Mouse (Mus musculus): ENCODE results near the gene Pnliprp2. TPM values are rescaled to one million over a fixed set of nuclear protein-coding genes. Genes with fewer than 3 reads are reported as not detected.

The Pnliprp2 gene
- polyA plus RNA-seq, 1 experiment from 2014 or later: 5.2 TPM

DNA sequence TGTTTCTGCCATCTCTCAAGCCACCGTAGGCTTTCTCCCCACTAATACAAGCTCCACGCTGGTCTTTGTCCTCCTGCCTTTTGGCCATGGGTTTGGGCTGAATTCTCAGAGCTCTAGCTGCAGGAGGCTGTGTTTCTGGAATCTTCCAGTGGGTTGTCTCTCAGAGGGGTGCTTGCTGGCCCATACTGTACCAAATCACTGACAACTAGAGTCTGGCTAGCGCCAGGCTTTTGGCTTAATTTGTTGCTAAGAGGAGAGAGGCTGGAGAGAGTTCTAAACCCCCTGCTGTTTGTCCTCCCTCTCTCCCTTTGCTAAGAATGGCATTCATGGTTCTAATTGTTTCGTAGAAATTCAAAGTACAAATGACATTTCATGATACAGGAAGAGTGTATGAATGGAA, 22.0 kb downstream of the Pnliprp2 start:
- Histone ChIP-seq H3K4me2 (replicated peaks; ENCODE audit: low read depth) (no peak overlapping the region), H3K4me3 (ENCODE audit: low read depth, low read length) (no peak overlapping the region), H3K9ac (ENCODE audit: low read depth, low read length) (no peak overlapping the region), H3K27me3 (replicated peaks; ENCODE audit: control insufficient read depth, insufficient read depth, low read length) (no peaks in the 10 kb centered on the region), H3K36me3 (ENCODE audit: control insufficient read depth, insufficient read depth) (no peaks in the 10 kb centered on the region), H3K9me3 (ENCODE audit: control insufficient read depth) (no peaks in the 10 kb centered on the region), H3K27ac (ENCODE audit: low read depth, low read length) (peak overlapping the region; percentile 71; the same call in 1 of the 2 replicates), H3K4me1 (replicated peaks; ENCODE audit: control insufficient read depth, insufficient read depth, low read length) (no peaks in the 10 kb centered on the region; the same call in 1 of the 2 replicates)
- 68% methylated on average over 4 of the region's 4 CpGs for WGBS
- TF ChIP-seq CTCF (IDR thresholded peaks at IDR 0.05; ENCODE audit: low read depth): no peak
- ATAC-seq: no peak

DNA sequence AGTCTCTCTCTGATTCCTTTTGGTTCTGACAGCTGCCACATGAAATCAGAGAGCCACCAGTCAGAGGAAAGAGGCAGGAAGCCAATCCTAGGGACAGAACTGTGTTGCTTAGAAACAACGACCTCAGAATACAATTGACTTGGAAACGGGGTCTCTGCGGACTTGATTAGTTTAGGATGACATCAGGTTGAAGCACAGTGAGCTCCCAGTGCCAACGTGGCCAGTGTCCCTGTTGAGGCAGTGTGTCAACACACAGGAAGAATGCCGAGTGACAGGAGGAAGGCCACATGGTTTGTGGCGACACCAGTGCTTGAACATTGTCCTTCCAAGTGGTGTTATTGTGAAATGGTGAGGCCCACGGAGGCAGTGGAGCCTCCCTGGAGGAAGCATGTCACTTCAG, 24.4 kb downstream of the Pnliprp2 start:
- no peak overlapping the region; the same call in 1 of the 2 replicates for H3K27ac ChIP-seq (ENCODE audit: low read depth, low read length)
- WGBS: 37% methylated on average over 7 of the region's 7 CpGs
- no peaks in the 10 kb centered on the region; the same call in 1 of the 2 replicates for H3K4me1 ChIP-seq (replicated peaks; ENCODE audit: control insufficient read depth, insufficient read depth, low read length)
- no peaks in the 10 kb centered on the region for H3K36me3 ChIP-seq (ENCODE audit: control insufficient read depth, insufficient read depth)
- H3K4me2 ChIP-seq (replicated peaks; ENCODE audit: low read depth): no peak overlapping the region
- peak; percentile 71 for ATAC-seq
- no peaks in the 10 kb centered on the region for H3K27me3 ChIP-seq (replicated peaks; ENCODE audit: control insufficient read depth, insufficient read depth, low read length)
- TF ChIP-seq CTCF (IDR thresholded peaks at IDR 0.05; ENCODE audit: low read depth): no peak
- H3K9ac ChIP-seq (ENCODE audit: low read depth, low read length): no peak overlapping the region
- H3K4me3 ChIP-seq (ENCODE audit: low read depth, low read length): no peak overlapping the region
- no peaks in the 10 kb centered on the region for H3K9me3 ChIP-seq (ENCODE audit: control insufficient read depth)

DNA sequence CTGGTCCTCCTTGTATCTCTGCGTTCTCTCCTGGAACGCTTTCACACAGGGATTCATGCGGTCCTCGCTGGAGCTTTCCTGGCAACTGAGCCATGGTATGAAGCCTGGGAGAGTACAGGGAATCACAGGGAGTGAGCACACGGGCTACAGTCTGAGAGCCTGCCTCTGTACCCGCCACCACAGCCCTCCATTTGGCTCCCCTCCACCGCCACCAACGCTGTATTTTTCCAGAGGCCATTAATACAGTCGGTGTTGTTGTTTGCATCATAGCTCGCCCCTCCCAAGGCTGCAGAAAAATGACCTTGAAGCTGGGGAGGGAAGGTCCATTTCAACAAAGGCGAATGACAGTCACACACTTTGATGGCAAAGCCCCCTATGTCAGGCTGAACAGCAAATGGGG, 29.7 kb downstream of the Pnliprp2 start:
- ATAC-seq: no peak

DNA sequence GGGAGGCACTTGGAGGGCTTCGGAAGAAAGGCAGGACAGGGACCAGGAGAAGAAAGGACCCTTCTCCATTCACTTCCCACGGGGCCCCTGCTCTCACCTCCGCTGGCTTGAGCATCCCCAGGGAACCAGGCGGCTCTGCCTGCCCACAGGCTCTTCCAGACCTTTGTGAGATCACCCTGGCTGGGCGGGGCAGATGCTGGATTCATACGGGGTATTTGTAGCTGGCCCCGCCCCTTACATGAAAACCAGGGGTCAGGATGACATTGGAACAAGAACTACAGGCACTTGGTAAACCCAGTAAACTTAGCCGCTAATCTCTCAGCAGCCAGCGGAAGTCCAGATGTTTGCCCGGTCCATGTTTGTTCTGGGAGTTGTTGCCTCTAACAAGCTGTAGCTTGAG, 34.8 kb downstream of the Pnliprp2 start, which contains the start of gene 1700019N19Rik:
Gene 1700019N19Rik (minus strand): TSS at position 178 of the 400 bp plus-strand sequence.
- Histone ChIP-seq H3K27ac (ENCODE audit: low read depth, low read length) (no peak within 1 kb of the TSS), H3K27me3 (replicated peaks; ENCODE audit: control insufficient read depth, insufficient read depth, low read length) (no peaks in the 10 kb centered on the region), H3K36me3 (ENCODE audit: control insufficient read depth, insufficient read depth) (no peaks in the 10 kb centered on the region), H3K9ac (ENCODE audit: low read depth, low read length) (no peak within 1 kb of the TSS), H3K4me3 (ENCODE audit: low read depth, low read length) (no peak within 1 kb of the TSS), H3K9me3 (ENCODE audit: control insufficient read depth) (no peaks in the 10 kb centered on the region), H3K4me1 (replicated peaks; ENCODE audit: control insufficient read depth, insufficient read depth, low read length) (no peaks in the 10 kb centered on the region), H3K4me2 (replicated peaks; ENCODE audit: low read depth) (no peak within 1 kb of the TSS)
- no peak for TF ChIP-seq CTCF (IDR thresholded peaks at IDR 0.05; ENCODE audit: low read depth)
- ATAC-seq: no peak
- WGBS: 34% methylated on average over 10 of the region's 10 CpGs

More for the DNA sequence above, 29.7 kb downstream of the Pnliprp2 start:
- Histone ChIP-seq H3K9me3 (ENCODE audit: control insufficient read depth) (no peaks in the 10 kb centered on the region), H3K4me3 (ENCODE audit: low read depth, low read length) (no peak overlapping the region), H3K36me3 (ENCODE audit: control insufficient read depth, insufficient read depth) (no peaks in the 10 kb centered on the region), H3K27ac (ENCODE audit: low read depth, low read length) (no peak overlapping the region), H3K27me3 (replicated peaks; ENCODE audit: control insufficient read depth, insufficient read depth, low read length) (no peaks in the 10 kb centered on the region), H3K9ac (ENCODE audit: low read depth, low read length) (no peak overlapping the region), H3K4me2 (replicated peaks; ENCODE audit: low read depth) (no peak overlapping the region), H3K4me1 (replicated peaks; ENCODE audit: control insufficient read depth, insufficient read depth, low read length) (no peaks in the 10 kb centered on the region)
- WGBS: 76% methylated on average over 11 of the region's 11 CpGs
- TF ChIP-seq CTCF (IDR thresholded peaks at IDR 0.05; ENCODE audit: low read depth): no peak

DNA sequence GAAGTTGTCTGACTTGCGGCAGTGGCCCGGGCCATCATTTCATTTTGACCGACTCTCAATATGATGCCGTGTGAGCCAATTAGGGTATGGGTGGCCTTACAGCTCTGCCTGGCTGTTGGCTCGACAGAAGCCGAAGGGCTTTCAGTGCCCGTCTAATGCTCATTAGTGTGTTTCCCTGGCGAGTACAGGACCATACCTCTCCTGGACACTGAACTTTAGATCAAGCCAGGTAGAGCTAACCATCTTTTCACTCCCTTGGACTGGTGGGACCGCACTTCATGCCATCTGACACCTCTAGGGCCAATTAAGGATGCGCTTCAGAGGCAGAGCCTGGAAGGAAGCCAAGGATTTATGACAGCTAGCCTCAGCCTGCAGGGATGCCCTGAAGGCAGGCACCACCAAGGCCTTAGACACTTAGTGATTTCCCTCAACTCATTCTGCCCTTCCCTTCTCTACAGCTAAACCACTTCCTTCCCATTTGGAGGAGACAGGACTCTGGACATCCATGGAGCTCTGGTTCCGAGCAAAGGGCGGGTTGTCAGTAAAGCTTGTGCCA, 35.7 kb downstream of the Pnliprp2 start:
- no peak overlapping the region for H3K9ac ChIP-seq (ENCODE audit: low read depth, low read length)
- no peaks in the 10 kb centered on the region for H3K27me3 ChIP-seq (replicated peaks; ENCODE audit: control insufficient read depth, insufficient read depth, low read length)
- H3K4me3 ChIP-seq (ENCODE audit: low read depth, low read length): no peak overlapping the region
- no peak for ATAC-seq
- H3K4me1 ChIP-seq (replicated peaks; ENCODE audit: control insufficient read depth, insufficient read depth, low read length): no peaks in the 10 kb centered on the region
- 71% methylated on average over 12 of the region's 12 CpGs for whole genome bisulfite sequencing
- no peaks in the 10 kb centered on the region for H3K36me3 ChIP-seq (ENCODE audit: control insufficient read depth, insufficient read depth)
- no peaks in the 10 kb centered on the region for H3K9me3 ChIP-seq (ENCODE audit: control insufficient read depth)
- TF ChIP-seq CTCF (IDR thresholded peaks at IDR 0.05; ENCODE audit: low read depth): no peak
- H3K27ac ChIP-seq (ENCODE audit: low read depth, low read length): no peak overlapping the region
- no peak overlapping the region for H3K4me2 ChIP-seq (replicated peaks; ENCODE audit: low read depth)

- H3K27me3 ChIP-seq (replicated peaks; ENCODE audit: control insufficient read depth, insufficient read depth, low read length): no peaks in the 10 kb centered on the region
- H3K9me3 ChIP-seq (ENCODE audit: control insufficient read depth): no peaks in the 10 kb centered on the region
- TF ChIP-seq CTCF (IDR thresholded peaks at IDR 0.05; ENCODE audit: low read depth): no peak
- WGBS: 92% methylated on average over 9 of the region's 9 CpGs
- H3K4me2 ChIP-seq (replicated peaks; ENCODE audit: low read depth): no peak overlapping the region
- H3K4me3 ChIP-seq (ENCODE audit: low read depth, low read length): no peak overlapping the region
- no peak overlapping the region for H3K27ac ChIP-seq (ENCODE audit: low read depth, low read length)
- H3K9ac ChIP-seq (ENCODE audit: low read depth, low read length): no peak overlapping the region
- ATAC-seq: no peak
- H3K36me3 ChIP-seq (ENCODE audit: control insufficient read depth, insufficient read depth): 0 out of 2 replicates have a peak, but pooled peaks cover 3% of the 10 kb centered on the region
- no peaks in the 10 kb centered on the region for H3K4me1 ChIP-seq (replicated peaks; ENCODE audit: control insufficient read depth, insufficient read depth, low read length)
Measured at GRCm38 (mm10) chr19:58805191-58805779, 45.8 kb downstream of the Pnliprp2 start.

Measured in intestine, postnatal 0 days (tissue).